Mouse (Mus musculus) ZHBTc4 (cell line): ENCODE measurements around the gene Hoxb4.

ENCODE experiments used
- DNase-seq: peaks from one replicate; pipeline ENCODE4 v3.0.0-alpha.2; 2011; ENCODE audit warnings: low read depth, low spot score

Gene Hoxb4

GRCm38 (mm10) chr11:96313806-96314428 lies 4.2 kb upstream of the Hoxb4 start:
- DNase-seq = no peak

- peak; percentile 38 for DNase-seq
Measured at GRCm38 (mm10) chr11:96314671-96315343, 3.3 kb upstream of the Hoxb4 start.

DNA sequence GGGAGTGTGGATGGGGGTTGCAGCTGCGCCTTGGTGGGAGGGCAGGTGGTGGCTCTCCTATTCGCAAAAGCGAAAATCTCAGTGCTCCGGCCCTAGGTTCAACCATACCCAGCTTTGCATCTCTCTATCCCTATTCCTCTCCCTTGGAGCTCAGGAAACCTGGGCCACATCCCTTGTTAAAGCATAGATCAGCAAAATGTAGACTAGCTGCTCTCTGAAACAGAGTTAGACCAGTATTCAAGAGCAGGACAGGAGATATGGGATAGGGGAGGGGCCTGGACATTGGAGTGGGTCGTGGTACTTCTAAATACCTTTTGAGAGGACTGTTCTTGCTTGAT lies 2.8 kb upstream of the Hoxb4 start:
- DNase-seq = no peak

GRCm38 (mm10) chr11:96316696-96317607 lies 1.1 kb upstream of the Hoxb4 start:
- no peak for DNase-seq

DNA sequence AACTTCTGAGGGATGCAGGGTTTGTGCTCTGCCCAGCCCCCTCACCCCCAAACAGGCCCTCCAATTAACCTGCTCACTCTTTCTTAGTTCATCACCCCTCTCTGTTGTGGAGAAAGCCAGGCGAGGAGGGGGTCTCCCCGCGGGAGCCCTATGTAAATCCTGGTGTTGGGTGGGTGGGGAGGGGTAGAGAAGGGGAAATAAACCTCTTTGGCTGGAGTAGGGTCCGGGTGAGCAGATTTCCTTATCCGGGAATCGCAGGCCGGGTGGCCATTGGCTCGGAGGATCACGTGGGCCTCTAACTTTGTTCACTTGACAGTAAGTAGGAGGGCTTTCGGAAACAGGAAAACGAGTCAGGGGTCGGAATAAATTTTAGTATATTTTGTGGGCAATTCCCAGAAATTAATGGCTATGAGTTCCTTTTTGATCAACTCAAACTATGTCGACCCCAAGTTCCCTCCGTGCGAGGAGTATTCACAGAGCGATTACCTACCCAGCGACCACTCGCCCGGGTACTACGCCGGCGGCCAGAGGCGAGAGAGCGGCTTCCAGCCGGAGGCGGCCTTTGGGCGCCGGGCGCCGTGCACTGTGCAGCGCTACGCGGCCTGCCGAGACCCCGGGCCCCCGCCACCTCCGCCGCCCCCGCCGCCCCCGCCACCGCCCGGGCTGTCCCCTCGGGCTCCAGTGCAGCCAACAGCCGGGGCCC lies 452 bp downstream of the Hoxb4 start:
- DNase-seq = peak; percentile 88

DNA sequence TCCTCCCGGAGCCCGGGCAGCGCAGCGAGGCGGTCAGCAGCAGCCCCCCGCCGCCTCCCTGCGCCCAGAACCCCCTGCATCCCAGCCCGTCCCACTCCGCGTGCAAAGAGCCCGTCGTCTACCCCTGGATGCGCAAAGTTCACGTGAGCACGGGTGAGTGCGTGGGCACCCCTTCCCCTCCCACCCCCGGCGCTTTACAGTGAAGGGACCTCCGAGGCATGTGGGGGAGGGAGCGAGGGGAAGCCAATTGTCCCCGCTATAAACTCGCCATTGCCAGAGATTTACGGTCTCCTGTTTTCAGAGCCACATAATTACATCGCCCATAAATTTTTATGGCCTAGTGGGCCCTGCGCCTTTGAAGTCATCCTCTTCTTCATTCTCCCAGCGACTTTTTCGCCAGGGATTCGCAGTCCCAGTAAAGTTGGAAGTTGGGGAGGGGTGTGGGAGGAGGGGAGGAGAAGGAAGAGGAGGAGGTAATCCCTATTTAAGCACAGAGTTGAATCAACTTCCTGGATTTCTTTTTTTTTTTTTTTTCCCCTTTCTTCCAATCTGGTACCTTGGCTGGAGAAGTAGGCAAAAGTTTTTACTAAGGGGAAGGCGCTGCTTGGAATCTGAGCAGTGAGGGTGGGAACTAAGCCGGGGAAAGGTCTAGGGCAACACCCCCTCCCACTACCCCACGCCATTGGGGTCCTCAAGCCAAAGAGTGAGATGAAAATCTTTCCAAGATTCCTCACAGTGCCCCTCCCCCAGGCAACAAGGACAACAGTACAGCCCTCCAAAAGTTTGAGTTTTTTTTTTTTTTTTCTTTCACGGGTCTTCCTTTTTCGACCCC lies 1.2 kb downstream of the Hoxb4 start:
- peak; percentile 51 for DNase-seq

DNA sequence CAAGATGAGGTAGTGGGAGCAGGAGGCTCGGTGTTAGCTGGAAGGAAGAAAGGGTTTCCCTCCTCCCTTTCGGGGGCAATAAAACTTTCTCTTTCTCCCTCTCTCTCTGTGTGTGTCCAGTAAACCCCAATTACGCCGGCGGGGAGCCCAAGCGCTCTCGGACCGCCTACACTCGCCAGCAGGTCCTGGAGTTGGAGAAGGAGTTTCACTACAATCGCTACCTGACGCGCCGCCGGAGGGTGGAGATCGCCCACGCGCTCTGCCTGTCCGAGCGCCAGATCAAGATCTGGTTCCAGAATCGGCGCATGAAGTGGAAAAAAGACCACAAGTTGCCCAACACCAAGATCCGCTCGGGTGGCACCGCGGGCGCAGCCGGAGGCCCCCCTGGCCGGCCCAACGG lies 1.8 kb downstream of the Hoxb4 start:
- DNase-seq = peak; percentile 61

DNA sequence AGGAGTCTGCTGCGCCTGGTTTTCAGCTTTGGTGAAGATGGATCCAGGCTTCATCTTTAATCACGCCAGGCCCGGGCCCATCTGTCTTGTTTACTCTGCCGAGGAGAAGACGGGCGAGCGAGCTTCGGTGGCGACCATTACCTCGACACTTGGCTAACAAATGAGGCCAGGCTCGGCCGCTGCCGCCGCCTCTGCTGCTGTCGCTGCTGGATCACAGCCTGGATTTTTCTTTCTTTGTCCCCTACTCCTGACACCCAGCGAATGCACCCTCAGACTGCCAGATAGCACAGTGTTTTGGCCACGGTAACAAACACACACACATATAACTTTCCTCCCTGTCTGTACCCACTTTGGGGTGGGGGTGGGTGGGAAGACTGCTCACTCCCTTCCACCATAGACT lies 2.6 kb downstream of the Hoxb4 start:
- peak; percentile 49 for DNase-seq

DNA sequence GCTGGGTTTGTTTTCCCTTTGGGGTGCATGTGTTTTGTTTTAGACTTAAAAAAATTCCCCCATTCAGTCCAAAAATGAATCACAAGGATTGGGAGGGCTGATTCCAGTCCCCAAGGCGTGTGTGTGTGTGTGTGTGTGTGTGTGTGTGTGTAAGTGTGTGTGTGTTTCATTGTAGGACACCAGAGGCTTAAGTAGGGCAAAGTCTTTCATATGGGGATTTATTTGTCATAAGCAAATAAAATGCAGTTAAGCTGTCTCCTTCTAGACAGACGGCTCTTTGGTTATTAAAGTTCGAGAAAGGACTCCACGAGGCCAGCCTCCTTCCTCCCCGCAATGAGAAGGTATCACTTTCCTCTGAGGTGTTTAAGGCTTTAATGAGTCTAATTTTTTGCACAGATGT lies 3.8 kb downstream of the Hoxb4 start:
- DNase-seq = no peak

GRCm38 (mm10) chr11:96322738-96323137 lies 4.7 kb downstream of the Hoxb4 start:
- no peak for DNase-seq

DNA sequence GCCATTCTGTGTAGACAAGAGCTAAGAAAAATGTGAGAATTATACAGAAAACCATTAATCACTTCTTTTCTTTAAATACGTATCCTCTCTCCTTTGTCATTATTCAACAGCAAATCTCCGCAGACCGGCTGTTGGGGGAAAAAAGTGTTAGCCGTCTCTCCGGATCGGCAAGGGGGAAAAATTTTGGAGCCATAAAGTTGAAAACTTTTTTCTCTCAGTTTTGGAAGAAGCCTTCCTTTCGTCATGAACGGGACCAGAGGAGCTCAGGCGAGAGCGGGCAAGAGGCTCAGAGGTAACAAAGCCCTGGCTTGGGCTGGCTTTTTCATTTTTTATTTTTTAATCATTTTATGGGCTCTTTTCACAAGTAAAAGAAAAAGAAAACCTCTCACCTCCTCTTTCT lies 5.1 kb downstream of the Hoxb4 start, which contains the start of gene Hoxb3:
Hoxb3 (plus strand) TSS at position 173 of the 400 bp plus-strand sequence.
- DNase-seq = no peak

- DNase-seq = no peak
Measured at GRCm38 (mm10) chr11:96324125-96324524, 6.1 kb downstream of the Hoxb4 start.

- no peak for DNase-seq
Measured at GRCm38 (mm10) chr11:96324965-96325364, 6.9 kb downstream of the Hoxb4 start.

DNA sequence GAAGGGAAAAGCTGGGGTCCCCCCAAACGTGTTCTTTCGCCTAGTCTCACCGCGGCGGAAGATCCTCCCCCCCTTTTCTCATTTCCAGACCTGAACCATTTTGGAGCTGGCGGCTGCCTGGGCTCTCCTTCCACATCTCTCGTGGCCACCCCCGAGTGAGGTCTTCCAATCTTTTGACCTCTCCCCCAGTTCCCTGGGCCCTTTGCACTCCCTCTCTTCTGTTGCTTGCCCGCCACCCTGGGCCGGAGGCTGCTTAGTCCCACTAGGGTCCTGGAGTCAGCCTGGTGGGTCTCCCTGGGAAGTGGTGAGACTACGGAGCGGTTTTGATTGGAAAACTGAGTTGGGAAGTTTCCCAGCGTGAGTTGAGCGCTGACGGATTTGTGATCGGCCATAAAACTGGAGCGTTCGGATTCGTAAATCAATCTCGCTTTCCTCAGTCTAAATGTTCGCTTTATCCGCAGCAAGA lies 7.7 kb downstream of the Hoxb4 start:
- DNase-seq = peak; percentile 34

GRCm38 (mm10) chr11:96326705-96327104 lies 8.6 kb downstream of the Hoxb4 start:
- no peak for DNase-seq

- DNase-seq = no peak
Measured at GRCm38 (mm10) chr11:96327122-96327521, 9.1 kb downstream of the Hoxb4 start.

- no peak for DNase-seq
Measured at GRCm38 (mm10) chr11:96327750-96328149, 9.7 kb downstream of the Hoxb4 start.

DNA sequence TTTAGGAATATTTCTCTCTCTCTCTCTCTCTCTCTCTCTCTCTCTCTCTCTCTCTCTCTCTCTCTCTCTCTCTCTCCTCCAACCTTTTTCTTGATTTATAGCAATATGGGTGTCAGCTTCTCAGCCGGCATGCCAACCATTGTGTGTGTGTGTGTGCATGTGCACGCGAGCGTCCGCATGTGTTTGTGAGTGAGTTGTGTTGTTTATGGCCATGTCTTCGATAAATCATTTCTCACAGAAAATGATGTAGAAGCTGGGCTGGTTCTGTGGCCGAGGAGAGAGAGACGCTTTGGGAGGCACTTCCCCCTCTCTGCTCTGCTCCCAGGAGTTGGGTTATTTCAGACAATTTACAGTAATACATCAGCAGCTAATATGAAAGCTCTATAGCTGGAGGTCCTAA lies 10.5 kb downstream of the Hoxb4 start:
- DNase-seq = no peak

- DNase-seq = peak; percentile 45
Measured at GRCm38 (mm10) chr11:96332105-96332504, 14.0 kb downstream of the Hoxb4 start.

- DNase-seq = peak; percentile 50
Measured at GRCm38 (mm10) chr11:96332618-96333032, 14.6 kb downstream of the Hoxb4 start.
